Mouse (Mus musculus) MEL (cell line): ENCODE data around the gene Hoxd13. TPM values are rescaled to one million over a fixed set of nuclear protein-coding genes. Genes with fewer than 3 reads are reported as not detected.

Experiments
- DNase-seq: peaks from one replicate; pipeline ENCODE4 v3.0.0; 2011; ENCODE audit warnings: low read depth, low spot score
- H3K27ac ChIP-seq: 2 replicates; pipeline ENCODE4 v1.5.1; 2012; ENCODE audit warnings: low read depth, mild to moderate bottlenecking, control low read depth, low read length, moderate library complexity; ENCODE audit not compliant: control insufficient read depth
- H3K27me3 ChIP-seq, 2 experiments: fragments of 150-350 bp in 1 of 2; sonication (generic) in 1 of 2; 2 replicates each; pipeline ENCODE4 v1.6.1; 2012; ENCODE audit warnings: low read length in 2 of 2, mild to moderate bottlenecking in 2 of 2, improper control_type of control experiment in 1 of 2, moderate library complexity in 1 of 2; ENCODE audit not compliant: insufficient read depth in 2 of 2, control insufficient read depth in 1 of 2
- H3K36me3 ChIP-seq, 2 experiments: 2 replicates each; pipeline ENCODE4 v1.6.1; 2012 to 2014; ENCODE audit warnings: low read length in 2 of 2, improper control_type of control experiment in 1 of 2, inconsistent platforms in 1 of 2, mild to moderate bottlenecking in 1 of 2; ENCODE audit not compliant: insufficient read depth in 2 of 2, control insufficient read depth in 1 of 2
- H3K4me1 ChIP-seq, 2 experiments: fragments of 150-350 bp in 1 of 2; sonication (generic) in 1 of 2; 2 replicates each; pipeline ENCODE4 v1.6.1; 2012; ENCODE audit warnings: low read length in 2 of 2, improper control_type of control experiment in 1 of 2, mild to moderate bottlenecking in 1 of 2; ENCODE audit not compliant: insufficient read depth in 2 of 2, control insufficient read depth in 1 of 2
- H3K4me3 ChIP-seq, 2 experiments: fragments of 150-350 bp in 1 of 2; sonication (generic) in 1 of 2; 2 replicates each; pipeline ENCODE4 v1.5.1; 2012; ENCODE audit warnings: low read depth in 2 of 2, low read length in 2 of 2, mild to moderate bottlenecking in 2 of 2, moderate library complexity in 2 of 2, control low read depth in 1 of 2, improper control_type of control experiment in 1 of 2; ENCODE audit not compliant: control insufficient read depth in 1 of 2, insufficient read depth in 1 of 2
- H3K79me2 ChIP-seq: 2 replicates; pipeline ENCODE4 v1.6.1; 2012; ENCODE audit warnings: mild to moderate bottlenecking, low read length, moderate library complexity; ENCODE audit not compliant: control insufficient read depth, poor library complexity, insufficient read depth
- H3K9ac ChIP-seq: 2 replicates; pipeline ENCODE4 v1.6.1; 2012; ENCODE audit warnings: low read depth, mild to moderate bottlenecking, control low read depth, low read length, moderate library complexity; ENCODE audit not compliant: control insufficient read depth, poor library complexity, severe bottlenecking
- H3K9me3 ChIP-seq: fragments of 150-350 bp; sonication (generic); replicated peaks from 2 replicates; pipeline ENCODE4 v1.6.1; 2012; ENCODE audit warnings: mild to moderate bottlenecking, low read length, improper control_type of control experiment, moderate library complexity; ENCODE audit not compliant: insufficient read depth
- CHD1 ChIP-seq: IDR thresholded peaks from 2 replicates; pipeline ENCODE4 v1.6.1; 2012; ENCODE audit warnings: low read depth, mild to moderate bottlenecking, inconsistent platforms, low read length, improper control_type of control experiment
- GABPA ChIP-seq: IDR thresholded peaks from 2 replicates; pipeline ENCODE4 v1.6.1; 2012; ENCODE audit warnings: low read depth, mild to moderate bottlenecking, inconsistent platforms, low read length, improper control_type of control experiment, moderate library complexity
- GATA1 ChIP-seq: IDR thresholded peaks from 2 replicates; pipeline ENCODE4 v1.6.1; 2011; ENCODE audit warnings: low read depth, low read length, improper control_type of control experiment
- JUND ChIP-seq: IDR thresholded peaks from 2 replicates; pipeline ENCODE4 v1.6.1; 2011; ENCODE audit warnings: low read depth, mild to moderate bottlenecking, improper control_type of control experiment, low read length
- KAT2A ChIP-seq: conservative IDR thresholded peaks from 2 replicates; pipeline ENCODE4 v1.6.1; 2012; ENCODE audit warnings: low read depth, low read length, improper control_type of control experiment, inconsistent platforms
- MAFK ChIP-seq: IDR thresholded peaks from 2 replicates; pipeline ENCODE4 v1.6.1; 2011; ENCODE audit warnings: low read depth, mild to moderate bottlenecking, low read length, improper control_type of control experiment, borderline replicate concordance
- MAZ ChIP-seq: IDR thresholded peaks from 2 replicates; pipeline ENCODE4 v1.6.1; 2012; ENCODE audit warnings: low read depth, mild to moderate bottlenecking, inconsistent platforms, low read length, improper control_type of control experiment
- MEF2A ChIP-seq: IDR thresholded peaks from 2 replicates; pipeline ENCODE4 v1.6.1; 2014; ENCODE audit warnings: low read depth, mild to moderate bottlenecking, inconsistent platforms, low read length, improper control_type of control experiment; ENCODE audit not compliant: poor library complexity, insufficient replicate concordance, severe bottlenecking; ENCODE audit errors: extremely low read depth
- NELFE ChIP-seq: IDR thresholded peaks from 2 replicates; pipeline ENCODE4 v1.6.1; 2011; ENCODE audit warnings: low read depth, low read length, improper control_type of control experiment
- POLR2A ChIP-seq, 2 experiments: IDR thresholded peaks; 2 replicates each; pipeline ENCODE4 v1.6.1; 2011 to 2012; ENCODE audit warnings: low read length in 2 of 2, mild to moderate bottlenecking in 2 of 2, control low read depth in 1 of 2, improper control_type of control experiment in 1 of 2, low read depth in 1 of 2, moderate library complexity in 1 of 2; ENCODE audit not compliant: control insufficient read depth in 1 of 2, insufficient read depth in 1 of 2, poor library complexity in 1 of 2
- POLR2AphosphoS2 ChIP-seq: IDR thresholded peaks from 2 replicates; pipeline ENCODE4 v1.6.1; 2011; ENCODE audit warnings: low read length, improper control_type of control experiment
- SMC3 ChIP-seq: IDR thresholded peaks from 2 replicates; pipeline ENCODE4 v1.6.1; 2011; ENCODE audit warnings: low read depth, low read length, improper control_type of control experiment
- TBP ChIP-seq: IDR thresholded peaks from 2 replicates; pipeline ENCODE4 v1.8.0; 2011; ENCODE audit warnings: low read depth, low read length, improper control_type of control experiment
- TCF12 ChIP-seq: IDR thresholded peaks from 2 replicates; pipeline ENCODE4 v1.6.1; 2014; ENCODE audit warnings: low read depth, mild to moderate bottlenecking, inconsistent platforms, low read length, improper control_type of control experiment, moderate library complexity
- USF1 ChIP-seq: IDR thresholded peaks from 2 replicates; pipeline ENCODE4 v1.6.1; 2014; ENCODE audit warnings: low read depth, mild to moderate bottlenecking, inconsistent platforms, low read length, improper control_type of control experiment, moderate library complexity
- ZC3H11A ChIP-seq: IDR thresholded peaks from 2 replicates; pipeline ENCODE4 v1.6.1; 2012; ENCODE audit warnings: low read depth, mild to moderate bottlenecking, inconsistent platforms, low read length, improper control_type of control experiment
- ZMIZ1 ChIP-seq: IDR thresholded peaks from 2 replicates; pipeline ENCODE4 v1.6.1; 2012; ENCODE audit warnings: low read depth, mild to moderate bottlenecking, inconsistent platforms, low read length, improper control_type of control experiment, moderate library complexity
- ZNF384 ChIP-seq: IDR thresholded peaks from 2 replicates; pipeline ENCODE4 v1.6.1; 2012; ENCODE audit warnings: low read depth, mild to moderate bottlenecking, inconsistent platforms, low read length, improper control_type of control experiment
- polyA plus RNA-seq, 2 experiments: library from polyadenylated mRNA; stranded (reverse) in 1 of 2; unstranded in 1 of 2; fragments of >175 nt in 1 of 2; fragments of >200 nt in 1 of 2; gene quantifications; 2 replicates each; pipeline versions ENCODE4 v1.2.1 to v1.2.4; 2012; ENCODE audit warnings: low replicate concordance in 2 of 2, low read depth in 1 of 2; ENCODE audit not compliant: insufficient read length in 2 of 2, insufficient read depth in 1 of 2, missing spikeins in 1 of 2
- total RNA-seq: library from RNA; depleted of rRNA; stranded (reverse); fragments of 300-350 nt; gene quantifications from 2 replicates; pipeline ENCODE4 v1.2.3, GENCODE M21; 2012

The Hoxd13 gene
- total and polyA plus RNA-seq, 3 experiments = not detected

- H3K27me3 ChIP-seq = peaks cover 0 to 1% of the 10 kb centered on the region in 2 experiments; a peak in 2 of 4 replicates
- no peak for TF ChIP-seq GABPA
- H3K9ac ChIP-seq = no peak overlapping the region
- H3K9me3 ChIP-seq = no peaks in the 10 kb centered on the region
- H3K4me1 ChIP-seq = no peaks in the 10 kb centered on the region
- H3K4me3 ChIP-seq = no peak overlapping the region
- H3K79me2 ChIP-seq = no peaks in the 10 kb centered on the region
- H3K27ac ChIP-seq = no peak overlapping the region
- no peaks in the 10 kb centered on the region for H3K36me3 ChIP-seq
- no peak for DNase-seq
Observed at GRCm38 (mm10) chr2:74645631-74646030, 22.5 kb upstream of the Hoxd13 start.

GRCm38 (mm10) chr2:74647082-74647864 is 20.8 kb upstream of the Hoxd13 start:
- Histone ChIP-seq H3K27ac (no peak overlapping the region), H3K27me3 (peaks cover 1 to 2% of the 10 kb centered on the region in 2 experiments; a peak in 3 of 4 replicates), H3K9me3 (no peaks in the 10 kb centered on the region), H3K4me3 (no peak overlapping the region), H3K4me1 (no peaks in the 10 kb centered on the region), H3K79me2 (no peaks in the 10 kb centered on the region), H3K36me3 (no peaks in the 10 kb centered on the region), H3K9ac (no peak overlapping the region)
- no peak for TF ChIP-seq KAT2A
- no peak for DNase-seq

GRCm38 (mm10) chr2:74652996-74653340 is 15.1 kb upstream of the Hoxd13 start:
- DNase-seq = no peak
- TF ChIP-seq ZNF384 (no peak), USF1 (no peak), NELFE (no peak), GATA1 (no peak), SMC3 (no peak), MEF2A (no peak), KAT2A (no peak), MAFK (no peak), CHD1 (no peak), MAZ (no peak), POLR2A (IDR thresholded peaks at IDR 0.05; ENCODE audit: control insufficient read depth in 1 of 2, insufficient read depth in 1 of 2, low read depth in 1 of 2, low read length in 2 of 2, poor library complexity in 1 of 2) (no peak), ZMIZ1 (no peak), ZC3H11A (no peak), POLR2AphosphoS2 (no peak), TCF12 (no peak), TBP (no peak), JUND (no peak)
- TF ChIP-seq, all 39 proteins: peak for 0
- Histone ChIP-seq H3K27me3 (peaks cover 1 to 2% of the 10 kb centered on the region in 2 experiments; a peak in 3 of 4 replicates), H3K27ac (no peak overlapping the region), H3K4me1 (no peaks in the 10 kb centered on the region), H3K36me3 (no peaks in the 10 kb centered on the region), H3K9me3 (no peaks in the 10 kb centered on the region), H3K4me3 (no peak overlapping the region), H3K79me2 (no peaks in the 10 kb centered on the region), H3K9ac (no peak overlapping the region)
